Mouse (Mus musculus): ENCODE measurements around the gene Pgbd5. TPM values are rescaled to one million over a fixed set of nuclear protein-coding genes. Genes with fewer than 3 reads are reported as not detected.

Pgbd5 gene
- polyA plus RNA-seq, 1 experiment from 2014 or later: 5.9 TPM

- WGBS: 43% methylated on average over 12 of the region's 12 CpGs
- Histone ChIP-seq H3K27me3 (0 out of 2 replicates have a peak, but pooled peaks cover 10% of the 10 kb centered on the region), H3K4me2 (no peak overlapping the region), H3K4me1 (peaks cover 4% of the 10 kb centered on the region), H3K9ac (no peak overlapping the region), H3K4me3 (no peak overlapping the region), H3K27ac (no peak overlapping the region), H3K9me3 (replicated peaks) (no peaks in the 10 kb centered on the region), H3K36me3 (ENCODE audit: poor library complexity, severe bottlenecking) (no peaks in the 10 kb centered on the region)
- no peak for ATAC-seq
Observed at GRCm38 (mm10) chr8:124459627-124460026, 20.2 kb upstream of the Pgbd5 start.

- Histone ChIP-seq H3K27ac (no peak overlapping the region), H3K4me1 (peaks cover 2% of the 10 kb centered on the region; the same call in 1 of the 2 replicates), H3K9ac (no peak overlapping the region), H3K4me2 (no peak overlapping the region), H3K9me3 (replicated peaks) (peaks cover 4% of the 10 kb centered on the region), H3K27me3 (0 out of 2 replicates have a peak, but pooled peaks cover 5% of the 10 kb centered on the region), H3K36me3 (ENCODE audit: poor library complexity, severe bottlenecking) (no peaks in the 10 kb centered on the region), H3K4me3 (no peak overlapping the region)
- no peak for ATAC-seq
- 61% methylated on average over 3 of the region's 3 CpGs for WGBS
Observed at GRCm38 (mm10) chr8:124455359-124455758, 15.9 kb upstream of the Pgbd5 start.

GRCm38 (mm10) chr8:124450192-124450895 is 10.9 kb upstream of the Pgbd5 start:
- Histone ChIP-seq H3K4me3 (no peak overlapping the region), H3K4me1 (peaks cover 8% of the 10 kb centered on the region; the same call in 1 of the 2 replicates), H3K36me3 (ENCODE audit: poor library complexity, severe bottlenecking) (no peaks in the 10 kb centered on the region), H3K9ac (no peak overlapping the region), H3K27ac (no peak overlapping the region), H3K27me3 (0 out of 2 replicates have a peak, but pooled peaks cover 2% of the 10 kb centered on the region), H3K9me3 (replicated peaks) (peaks cover 7% of the 10 kb centered on the region), H3K4me2 (no peak overlapping the region)
- no peak for ATAC-seq
- 89% methylated on average over 8 of the region's 8 CpGs for WGBS

DNA sequence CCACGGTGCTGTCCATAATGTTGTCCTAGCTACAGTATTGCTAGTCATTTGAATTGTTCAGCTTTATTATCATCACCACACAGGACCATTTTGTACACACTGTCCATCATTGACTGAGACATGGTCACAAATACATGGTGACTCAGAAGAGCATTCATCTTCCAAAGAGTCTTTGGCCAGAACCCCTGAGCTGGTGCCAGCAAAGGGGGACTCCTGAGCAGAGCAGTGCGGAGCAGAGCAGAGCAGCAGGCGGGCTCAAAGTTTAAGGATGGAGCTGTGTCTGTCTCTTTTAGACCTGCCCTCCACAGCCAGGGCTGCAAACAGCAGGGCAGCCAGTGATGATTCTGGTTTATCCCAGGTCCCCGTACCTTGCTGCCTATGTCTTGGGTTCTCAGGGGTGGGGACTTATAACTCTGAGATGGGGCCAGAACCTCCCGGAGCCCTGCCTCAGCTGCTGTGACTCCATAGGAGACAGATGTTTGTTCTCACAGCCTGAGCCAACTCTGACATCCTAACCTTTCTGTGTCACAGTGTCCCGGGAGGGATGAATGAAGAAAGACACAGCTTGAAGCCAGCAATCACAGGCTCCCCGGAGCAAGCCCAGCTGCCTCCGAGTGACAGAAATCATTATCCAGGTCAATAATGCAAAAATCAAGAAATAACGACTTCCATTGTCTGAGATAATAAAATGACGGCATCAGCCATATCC is 9.7 kb upstream of the Pgbd5 start:
- no peak overlapping the region for H3K4me3 ChIP-seq
- 0 out of 2 replicates have a peak, but pooled peaks cover 2% of the 10 kb centered on the region for H3K27me3 ChIP-seq
- H3K4me1 ChIP-seq: peaks cover 9% of the 10 kb centered on the region
- H3K27ac ChIP-seq: peak overlapping the region; percentile 44
- H3K4me2 ChIP-seq: no peak overlapping the region
- peaks cover 7% of the 10 kb centered on the region for H3K9me3 ChIP-seq (replicated peaks)
- H3K9ac ChIP-seq: no peak overlapping the region
- 34% methylated on average over 10 of the region's 10 CpGs for WGBS
- no peaks in the 10 kb centered on the region for H3K36me3 ChIP-seq (ENCODE audit: poor library complexity, severe bottlenecking)
- ATAC-seq: no peak

DNA sequence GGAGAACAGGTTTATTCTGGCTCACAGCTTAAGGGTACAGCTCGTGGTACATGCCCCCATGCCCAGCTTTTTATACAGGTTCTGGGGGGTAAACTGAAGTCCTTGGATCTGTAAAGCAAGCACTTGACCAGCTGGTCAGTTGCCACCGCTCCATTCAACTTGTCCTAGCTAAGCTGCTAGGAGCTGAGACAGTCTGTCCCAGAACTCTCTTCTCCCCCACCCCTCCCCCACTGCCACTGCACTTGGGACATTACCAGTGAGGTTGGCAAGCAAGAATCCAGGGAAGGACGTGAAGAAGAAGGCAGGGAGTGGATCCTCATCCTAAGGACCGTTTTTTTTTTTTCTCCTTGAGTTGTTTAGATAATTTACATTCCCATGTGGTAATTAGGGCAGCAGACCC is 2.7 kb downstream of the Pgbd5 start:
- peaks cover 20% of the 10 kb centered on the region for H3K27me3 ChIP-seq
- no peak overlapping the region for H3K27ac ChIP-seq
- no peaks in the 10 kb centered on the region for H3K9me3 ChIP-seq (replicated peaks)
- no peak for ATAC-seq
- H3K4me1 ChIP-seq: peaks cover 25% of the 10 kb centered on the region
- H3K9ac ChIP-seq: no peak overlapping the region
- no peak overlapping the region for H3K4me2 ChIP-seq
- no peaks in the 10 kb centered on the region for H3K36me3 ChIP-seq (ENCODE audit: poor library complexity, severe bottlenecking)
- no peak overlapping the region for H3K4me3 ChIP-seq
- WGBS: 17% methylated on average over 4 of the region's 4 CpGs

GRCm38 (mm10) chr8:124435707-124436243 is 3.7 kb downstream of the Pgbd5 start:
- no peaks in the 10 kb centered on the region for H3K36me3 ChIP-seq (ENCODE audit: poor library complexity, severe bottlenecking)
- ATAC-seq: no peak
- no peak overlapping the region for H3K4me3 ChIP-seq
- WGBS: 53% methylated on average over 10 of the region's 10 CpGs
- H3K27ac ChIP-seq: no peak overlapping the region
- H3K9me3 ChIP-seq (replicated peaks): no peaks in the 10 kb centered on the region
- H3K27me3 ChIP-seq: peaks cover 20% of the 10 kb centered on the region
- H3K9ac ChIP-seq: no peak overlapping the region
- no peak overlapping the region for H3K4me2 ChIP-seq
- H3K4me1 ChIP-seq: peaks cover 34% of the 10 kb centered on the region

DNA sequence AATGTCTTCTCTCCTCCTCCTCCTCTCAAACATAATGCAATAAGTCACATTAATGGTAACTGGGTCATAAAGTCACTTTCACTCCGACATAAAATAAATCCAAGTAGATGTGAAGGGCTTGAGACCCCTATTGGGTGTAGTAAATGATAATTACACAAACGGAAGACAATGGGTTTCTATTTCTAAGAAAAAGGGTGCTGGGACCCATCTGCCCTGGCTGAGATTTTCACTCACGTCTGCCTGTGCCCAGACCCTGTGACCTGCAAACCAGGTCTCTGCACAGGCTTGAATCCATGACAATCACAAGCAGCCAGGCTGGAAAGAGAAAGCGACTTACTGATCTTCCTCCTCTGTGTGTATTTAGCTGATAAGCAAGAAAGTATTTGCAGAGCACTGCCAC is 4.3 kb downstream of the Pgbd5 start:
- peaks cover 20% of the 10 kb centered on the region for H3K27me3 ChIP-seq
- H3K9me3 ChIP-seq (replicated peaks): no peaks in the 10 kb centered on the region
- peak overlapping the region; percentile 94; the same call in 1 of the 2 replicates for H3K4me2 ChIP-seq
- peak overlapping the region; percentile 74; the same call in 1 of the 2 replicates for H3K4me3 ChIP-seq
- peaks cover 37% of the 10 kb centered on the region for H3K4me1 ChIP-seq
- H3K36me3 ChIP-seq (ENCODE audit: poor library complexity, severe bottlenecking): no peaks in the 10 kb centered on the region
- no peak overlapping the region for H3K9ac ChIP-seq
- H3K27ac ChIP-seq: no peak overlapping the region
- no peak for ATAC-seq
- 51% methylated on average over 4 of the region's 4 CpGs for WGBS

- H3K4me3 ChIP-seq: peak overlapping the region; percentile 74
- H3K27me3 ChIP-seq: peaks cover 20% of the 10 kb centered on the region
- H3K4me2 ChIP-seq: peak overlapping the region; percentile 94
- peak; percentile 98 for ATAC-seq
- peaks cover 44% of the 10 kb centered on the region for H3K4me1 ChIP-seq
- no peaks in the 10 kb centered on the region for H3K9me3 ChIP-seq (replicated peaks)
- whole genome bisulfite sequencing: under 1% methylated on average over 53 of the region's 101 CpGs
- peak overlapping the region; percentile 83 for H3K9ac ChIP-seq
- no peaks in the 10 kb centered on the region for H3K36me3 ChIP-seq (ENCODE audit: poor library complexity, severe bottlenecking)
- peak overlapping the region; percentile 19 for H3K27ac ChIP-seq
Observed at GRCm38 (mm10) chr8:124434126-124434790, 5.2 kb downstream of the Pgbd5 start.

DNA sequence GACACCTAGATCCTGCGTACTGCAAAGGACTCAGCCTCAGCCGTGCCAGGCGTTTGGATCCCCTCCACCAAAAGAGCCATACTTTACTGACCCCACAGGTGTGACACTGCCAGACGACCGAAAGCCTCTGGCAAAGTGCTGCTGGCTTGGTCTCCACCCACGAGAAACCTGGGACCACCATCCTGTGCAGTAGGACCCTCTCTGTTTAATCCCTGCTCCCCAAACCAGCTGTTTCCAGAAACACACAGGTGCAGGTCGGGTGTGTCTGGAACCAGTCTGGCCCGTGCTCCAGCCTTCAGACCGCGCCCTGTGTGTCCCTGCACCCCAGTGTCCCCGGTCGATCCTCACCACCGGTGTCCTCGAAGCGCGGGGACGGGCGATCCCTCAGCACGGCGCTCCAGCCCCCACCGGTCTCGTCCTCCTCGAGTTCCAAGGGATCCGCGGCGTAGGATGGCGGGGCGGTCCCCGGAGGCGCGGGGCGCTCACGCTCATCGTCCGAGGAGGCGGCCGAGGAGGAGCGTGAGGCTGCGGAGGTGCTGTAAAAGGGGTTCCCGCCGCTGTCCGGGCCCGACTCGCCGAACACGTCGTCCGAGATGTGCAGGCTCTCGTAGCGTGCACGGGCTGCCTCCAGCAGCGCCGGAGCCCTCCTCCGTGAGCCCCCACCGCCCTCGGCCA is 5.9 kb downstream of the Pgbd5 start:
- ATAC-seq: peak; percentile 31
- Histone ChIP-seq H3K9me3 (replicated peaks) (no peaks in the 10 kb centered on the region), H3K9ac (peak overlapping the region; percentile 83), H3K36me3 (ENCODE audit: poor library complexity, severe bottlenecking) (no peaks in the 10 kb centered on the region), H3K4me2 (peak overlapping the region; percentile 94), H3K27ac (peak overlapping the region; percentile 19; the same call in 1 of the 2 replicates), H3K4me3 (peak overlapping the region; percentile 74), H3K27me3 (peaks cover 20% of the 10 kb centered on the region), H3K4me1 (peaks cover 46% of the 10 kb centered on the region)
- under 1% methylated on average over 55 of the region's 56 CpGs for WGBS

DNA sequence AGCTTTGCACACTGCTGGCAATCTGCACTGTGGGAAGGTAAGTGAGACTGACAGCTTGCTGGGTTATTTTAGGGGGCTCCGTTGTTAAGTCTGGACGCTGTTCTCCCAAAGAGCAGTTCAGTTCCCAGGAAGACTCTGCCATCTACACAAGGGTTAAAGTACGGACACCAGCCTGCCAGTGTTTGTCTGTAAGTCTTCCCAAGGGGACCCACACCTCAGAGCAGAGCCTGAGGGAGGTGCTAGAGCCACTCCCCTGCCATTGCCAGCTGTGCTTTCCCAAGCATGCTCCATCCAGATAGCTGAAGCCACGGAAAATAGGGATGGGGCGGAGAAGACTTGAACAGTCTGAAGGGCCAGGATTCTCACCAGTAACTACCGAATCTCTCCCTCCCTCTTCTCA is 8.6 kb downstream of the Pgbd5 start:
- peaks cover 46% of the 10 kb centered on the region for H3K4me1 ChIP-seq
- no peaks in the 10 kb centered on the region for H3K36me3 ChIP-seq (ENCODE audit: poor library complexity, severe bottlenecking)
- H3K4me3 ChIP-seq: no peak overlapping the region
- no peak for ATAC-seq
- WGBS: 62% methylated on average over 6 of the region's 6 CpGs
- H3K4me2 ChIP-seq: peak overlapping the region; percentile 94
- no peak overlapping the region for H3K9ac ChIP-seq
- H3K27ac ChIP-seq: no peak overlapping the region
- no peaks in the 10 kb centered on the region for H3K9me3 ChIP-seq (replicated peaks)
- H3K27me3 ChIP-seq: peaks cover 20% of the 10 kb centered on the region

DNA sequence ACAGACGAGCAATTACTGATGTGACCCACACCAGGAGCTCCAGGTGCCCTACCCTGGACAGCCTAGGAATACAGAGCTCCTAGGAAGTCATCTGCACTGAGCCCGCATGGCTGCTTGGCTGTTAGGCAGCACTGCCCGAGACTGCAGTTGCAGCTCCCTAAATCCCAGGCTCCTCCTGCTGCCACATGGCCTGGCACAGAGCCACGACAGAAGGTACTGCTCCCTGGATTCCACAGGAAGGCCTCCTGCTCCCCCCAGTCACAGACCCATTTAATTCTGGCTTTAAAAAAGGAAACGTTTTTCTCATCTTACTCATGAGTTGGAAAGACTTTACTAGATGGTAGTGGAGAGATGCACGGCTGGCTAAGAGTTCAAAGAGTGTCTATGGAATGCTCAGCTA is 10.0 kb downstream of the Pgbd5 start:
- Histone ChIP-seq H3K4me2 (no peak overlapping the region), H3K36me3 (ENCODE audit: poor library complexity, severe bottlenecking) (no peaks in the 10 kb centered on the region), H3K9me3 (replicated peaks) (no peaks in the 10 kb centered on the region), H3K27ac (no peak overlapping the region), H3K4me1 (peaks cover 41% of the 10 kb centered on the region), H3K9ac (no peak overlapping the region), H3K27me3 (peaks cover 20% of the 10 kb centered on the region), H3K4me3 (no peak overlapping the region)
- ATAC-seq: no peak
- WGBS: 52% methylated on average over 6 of the region's 6 CpGs

Measured in forebrain, embryonic 13.5 days (tissue).